Mouse (Mus musculus) mature B cell (primary cell): ENCODE measurements around the gene Mapkap1.

Experiments
- in situ Hi-C: fragments of 300-500 bp; cut with MboI; formaldehyde crosslinking; loops from 2 replicates; pipeline ENCODE4 v1.14.3; 2019

Mapkap1 gene

GRCm38 (mm10) chr2:34406601-34407464 is at the start of gene Mapkap1:
Gene Mapkap1 (plus strand): TSS chr2:34406771.
- in situ Hi-C loops: no loop called here

- in situ Hi-C loops: no loop called here
Observed at GRCm38 (mm10) chr2:34363678-34364077, 42.9 kb upstream of the Mapkap1 start.

- in situ Hi-C loops: no loop called here
Observed at GRCm38 (mm10) chr2:34367024-34367423, 39.5 kb upstream of the Mapkap1 start.

- in situ Hi-C loops: no loop called here
Observed at GRCm38 (mm10) chr2:34368396-34368795, 38.2 kb upstream of the Mapkap1 start.

GRCm38 (mm10) chr2:34370349-34370724 is 36.2 kb upstream of the Mapkap1 start:
- in situ Hi-C loops: no loop called here

GRCm38 (mm10) chr2:34370725-34371440 is 35.7 kb upstream of the Mapkap1 start:
- in situ Hi-C loops: no loop called here

GRCm38 (mm10) chr2:34371441-34372304 is 34.9 kb upstream of the Mapkap1 start:
- in situ Hi-C loops: no loop called here

- in situ Hi-C loops: no loop called here
Observed at GRCm38 (mm10) chr2:34372305-34373301, 34.0 kb upstream of the Mapkap1 start, which contains the start of gene Pbx3. Gene Pbx3 (minus strand): TSS chr2:34373142.

- in situ Hi-C loops: no loop called here
Observed at GRCm38 (mm10) chr2:34373886-34374285, 32.7 kb upstream of the Mapkap1 start.

- in situ Hi-C loops: no loop called here
Observed at GRCm38 (mm10) chr2:34374349-34374748, 32.2 kb upstream of the Mapkap1 start.

- in situ Hi-C loops: no loop called here
Observed at GRCm38 (mm10) chr2:34378930-34379329, 27.6 kb upstream of the Mapkap1 start.

- in situ Hi-C loops: no loop called here
Observed at GRCm38 (mm10) chr2:34399535-34399934, 7.0 kb upstream of the Mapkap1 start.

- in situ Hi-C loops: no loop called here
Observed at GRCm38 (mm10) chr2:34407596-34407995, 1.0 kb downstream of the Mapkap1 start.

- in situ Hi-C loops: no loop called here
Observed at GRCm38 (mm10) chr2:34408341-34408740, 1.8 kb downstream of the Mapkap1 start.

- in situ Hi-C loops: no loop called here
Observed at GRCm38 (mm10) chr2:34409741-34410340, 3.3 kb downstream of the Mapkap1 start.

GRCm38 (mm10) chr2:34420256-34420655 is 13.7 kb downstream of the Mapkap1 start:
- in situ Hi-C loops: no loop called here

GRCm38 (mm10) chr2:34424186-34424585 is 17.6 kb downstream of the Mapkap1 start:
- in situ Hi-C loops: no loop called here

- in situ Hi-C loops: no loop called here
Observed at GRCm38 (mm10) chr2:34425573-34426223, 19.1 kb downstream of the Mapkap1 start.

- in situ Hi-C loops: no loop called here
Observed at GRCm38 (mm10) chr2:34430663-34431062, 24.1 kb downstream of the Mapkap1 start.
